Mouse (Mus musculus) layer of hippocampus, adult 9-10 months (tissue): ENCODE results near the gene Uqcc3.
A peak's percentile ranks its signal among the peaks of the same experiment; 100 is the strongest.
"Not testable (repeated sequence)": the region's sequence is repeated elsewhere in the genome, so short reads cannot be mapped to it uniquely, and the experiment has no call there.

ENCODE experiments used
- DNase-seq: peaks from one replicate; pipeline ENCODE4 v3.0.0; 2022; ENCODE audit warnings: low spot score

The Uqcc3 gene

GRCm38 (mm10) chr19:8895397-8895960, 14.8 kb upstream of the Uqcc3 start:
- no peak for DNase-seq

GRCm38 (mm10) chr19:8892829-8893766, 12.4 kb upstream of the Uqcc3 start, which contains the start of gene Ints5:
TSS of gene Ints5 (plus strand) at chr19:8893005.
- DNase-seq, result peak; percentile 55

- DNase-seq, result peak; percentile 87
Observed at GRCm38 (mm10) chr19:8888511-8889385, 8.0 kb upstream of the Uqcc3 start, which contains the start of the genes 1810009A15Rik and Gm49416. TSS of gene 1810009A15Rik (plus strand) at chr19:8888853. TSS of gene Gm49416 (plus strand) at chr19:8888926.

GRCm38 (mm10) chr19:8887585-8888463, 7.1 kb upstream of the Uqcc3 start:
- no peak for DNase-seq

- no peak for DNase-seq
Observed at GRCm38 (mm10) chr19:8886916-8887584, 6.3 kb upstream of the Uqcc3 start.

GRCm38 (mm10) chr19:8883616-8884015, 2.9 kb upstream of the Uqcc3 start, which contains the start of the genes Lbhd1 and Gm49403:
TSS of gene Lbhd1 (plus strand) at chr19:8883732.
TSS of gene Gm49403 (plus strand) at chr19:8883930.
- no peak for DNase-seq

- DNase-seq, result no peak
Observed at GRCm38 (mm10) chr19:8881034-8881392, 290 bp upstream of the Uqcc3 start.

GRCm38 (mm10) chr19:8875031-8875430, 5.7 kb downstream of the Uqcc3 start:
- no peak for DNase-seq

GRCm38 (mm10) chr19:8872266-8872840, 8.4 kb downstream of the Uqcc3 start:
- DNase-seq, result no peak

GRCm38 (mm10) chr19:8871267-8872186, 9.2 kb downstream of the Uqcc3 start, which contains the start of gene Ubxn1:
TSS of gene Ubxn1 (plus strand) at chr19:8871496.
- DNase-seq, result peak; percentile 98

- no peak for DNase-seq
Observed at GRCm38 (mm10) chr19:8870838-8871237, 9.9 kb downstream of the Uqcc3 start.

GRCm38 (mm10) chr19:8870381-8870780, 10.3 kb downstream of the Uqcc3 start:
- DNase-seq, result not testable (repeated sequence)

- DNase-seq, result no peak
Observed at GRCm38 (mm10) chr19:8864265-8864664, 16.5 kb downstream of the Uqcc3 start.

- no peak for DNase-seq
Observed at GRCm38 (mm10) chr19:8859018-8859417, 21.7 kb downstream of the Uqcc3 start.

GRCm38 (mm10) chr19:8857689-8858088, 23.0 kb downstream of the Uqcc3 start:
- no peak for DNase-seq

- no peak for DNase-seq
Observed at GRCm38 (mm10) chr19:8853117-8853516, 27.6 kb downstream of the Uqcc3 start.

- DNase-seq, result no peak
Observed at GRCm38 (mm10) chr19:8852236-8852928, 28.3 kb downstream of the Uqcc3 start.

GRCm38 (mm10) chr19:8851639-8852038, 29.1 kb downstream of the Uqcc3 start:
- DNase-seq, result no peak
